12 mouse cellular contexts compared by ENCODE assay signal in the genomic region with DNA sequence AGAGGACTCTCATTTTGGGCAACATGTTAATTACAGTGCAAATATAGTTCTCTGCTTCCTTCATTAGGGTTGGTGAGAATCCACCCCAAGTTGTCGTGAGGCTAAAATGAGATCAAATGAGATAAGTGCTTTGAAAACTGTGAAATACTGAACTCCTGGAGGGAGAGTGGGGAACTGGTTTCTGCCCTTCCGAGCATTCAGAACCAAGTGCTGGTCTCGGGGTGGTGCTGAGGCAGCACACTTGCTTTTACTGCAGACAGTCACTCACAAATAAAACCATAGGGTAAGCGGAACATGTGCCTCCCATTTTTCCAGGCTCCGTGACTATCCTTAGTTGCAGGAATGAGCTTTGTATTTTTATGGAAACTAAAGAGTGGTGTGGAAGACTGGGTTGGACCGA. TPM values are rescaled to one million over a fixed set of nuclear protein-coding genes. Genes with fewer than 3 reads are reported as not detected.
"Had no signal": no experiment of that assay in that cellular context is flagged by ENCODE, and none has a peak within 500 bp of the region (broad histone marks: within the 10 kb centered on the region; RNA-seq: fewer than 3 reads in every experiment).

No protein-coding gene starts in this region.

- DNase-seq: lung, adult 18-20 months; lung, embryonic 14.5 days; lung, postnatal 10 days; lung, postnatal 4 days; midbrain, embryonic 14.5 days; right cerebral cortex, postnatal 14 days; right cerebral cortex, postnatal 4 days; spleen, adult 18-20 months; thymus, adult 18-20 months; thymus, postnatal 14 days; thymus, postnatal 36 days had no signal

RNA-seq across cellular contexts. Expression of a gene that starts 26.7 kb away (rescaled TPM):
- total RNA-seq: megakaryocyte-erythroid progenitor cell, adult 5-6 weeks had no signal

RNA-seq across cellular contexts. Expression of a gene that starts 50.7 kb away (rescaled TPM):
- total RNA-seq: megakaryocyte-erythroid progenitor cell, adult 5-6 weeks had no signal
